Mouse (Mus musculus): ENCODE data around the gene Galr3.
"Not testable (repeated sequence)": the region's sequence is repeated elsewhere in the genome, so short reads cannot be mapped to it uniquely, and the experiment has no call there.

Galr3 gene

DNA sequence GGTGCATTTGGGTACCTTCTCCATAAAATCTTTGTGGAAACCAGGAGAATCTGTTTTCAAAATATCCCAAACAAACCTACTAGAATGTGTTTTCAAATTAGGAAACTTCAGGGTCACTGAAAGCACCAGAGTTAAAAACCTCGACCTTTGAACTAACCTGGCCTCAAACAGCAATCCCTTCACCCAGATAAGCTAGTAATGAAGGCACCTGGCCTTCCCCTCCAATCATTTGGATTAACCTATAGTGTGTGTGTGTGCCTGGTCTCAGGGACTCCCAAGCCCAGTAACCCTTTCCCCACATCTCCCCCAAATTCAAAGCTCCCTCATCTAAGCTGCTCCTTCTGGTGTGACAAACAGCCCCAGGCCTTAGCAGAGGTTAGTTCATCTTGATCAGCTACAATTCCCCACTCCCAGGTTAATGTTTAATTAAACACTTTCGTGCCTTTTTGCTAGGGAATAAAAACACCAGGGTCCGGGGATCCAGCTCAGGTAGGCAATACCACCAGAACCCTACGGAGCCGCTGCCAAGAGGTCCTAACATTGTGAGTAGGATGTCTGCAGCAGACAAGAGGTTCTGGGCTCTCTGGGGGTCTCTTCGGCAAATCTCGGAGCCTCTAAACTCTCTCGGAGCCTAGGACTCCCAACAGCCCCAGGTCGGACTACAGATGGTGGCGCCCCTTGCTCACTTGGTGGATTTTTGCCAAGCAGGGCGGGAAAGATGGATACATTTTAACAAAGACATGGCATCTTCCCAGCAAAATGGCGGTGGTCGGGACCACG, 15.0 kb upstream of the Galr3 start:
- DNase-seq (ENCODE audit: low spot score in 2 of 2): no peak

DNA sequence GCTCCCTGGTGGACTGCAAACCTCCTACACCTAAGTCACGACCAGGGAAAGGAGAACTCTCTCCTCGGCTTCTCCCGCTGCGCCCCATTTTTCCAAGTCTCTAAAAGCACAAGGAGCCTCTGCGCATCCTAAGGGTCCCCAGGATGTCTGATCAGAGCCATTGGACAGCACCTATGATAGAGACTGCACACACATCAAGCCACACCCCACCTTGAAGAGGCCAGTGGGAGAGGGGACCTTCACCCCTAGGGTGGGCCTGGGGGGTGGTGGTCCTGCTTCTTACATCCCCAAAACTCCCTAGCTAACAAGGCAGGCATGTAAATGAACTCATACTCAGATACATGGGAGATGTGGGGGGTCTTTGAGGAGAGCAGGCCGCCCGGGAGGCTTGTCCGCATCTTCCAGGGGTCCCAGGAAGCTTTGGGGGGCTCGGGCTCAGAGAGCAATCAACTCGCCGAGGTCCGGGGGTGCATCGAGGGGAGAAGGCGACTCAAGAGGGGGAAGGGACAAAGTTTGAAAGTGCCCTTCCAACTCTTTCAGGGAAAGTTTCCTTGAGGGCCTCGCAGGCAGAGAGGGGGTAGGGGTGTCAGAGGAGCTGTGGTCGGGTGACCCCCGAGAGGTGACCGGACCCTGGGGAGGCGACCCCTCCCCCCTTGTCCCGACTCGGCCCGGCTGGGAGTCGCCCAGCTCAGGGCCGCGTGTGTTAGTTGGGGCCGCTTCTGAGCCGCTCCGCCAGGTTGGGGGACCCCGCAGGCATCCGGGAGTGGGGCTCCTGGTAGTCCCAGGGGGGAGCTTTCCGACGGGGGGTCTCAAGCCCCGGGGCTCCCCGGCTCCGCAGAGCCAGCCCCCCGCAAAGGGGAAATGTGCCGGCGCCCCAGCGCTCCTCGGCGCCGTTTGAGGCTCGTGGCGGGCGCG, 14.1 kb upstream of the Galr3 start:
- peak in 1 of 2 experiments; percentile 37 for DNase-seq (ENCODE audit: low spot score in 2 of 2)

DNA sequence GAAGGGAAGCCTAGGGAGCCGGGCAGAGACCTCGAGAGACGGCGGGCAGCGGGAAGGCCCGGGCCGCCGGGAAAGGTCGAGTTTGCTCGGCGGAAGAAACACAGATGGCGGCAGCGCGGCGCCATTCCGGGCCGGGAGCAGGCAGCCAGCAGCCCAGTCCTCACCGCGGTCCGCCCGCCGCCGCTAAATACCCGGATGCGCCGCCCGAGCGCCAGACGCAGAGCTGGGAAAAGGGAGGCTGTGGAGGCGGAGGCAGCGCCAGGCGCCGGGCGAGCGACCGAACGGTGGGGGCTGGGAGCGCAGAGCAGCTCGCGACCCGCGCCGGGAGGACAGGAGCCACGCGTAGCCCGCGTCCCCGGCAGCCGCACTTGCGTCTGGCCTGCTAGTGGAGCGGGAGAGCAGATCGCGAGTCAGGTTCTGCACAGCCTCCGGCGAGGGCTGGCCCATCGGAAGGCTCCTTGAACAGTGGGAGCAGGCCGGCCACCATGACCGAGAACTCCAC, 13.4 kb upstream of the Galr3 start, which contains the start of gene H1f0:
Gene H1f0 (plus strand): TSS at position 214 of the 502 bp plus-strand sequence.
- DNase-seq (ENCODE audit: low spot score in 2 of 2): peak; percentile 65 to 87

DNA sequence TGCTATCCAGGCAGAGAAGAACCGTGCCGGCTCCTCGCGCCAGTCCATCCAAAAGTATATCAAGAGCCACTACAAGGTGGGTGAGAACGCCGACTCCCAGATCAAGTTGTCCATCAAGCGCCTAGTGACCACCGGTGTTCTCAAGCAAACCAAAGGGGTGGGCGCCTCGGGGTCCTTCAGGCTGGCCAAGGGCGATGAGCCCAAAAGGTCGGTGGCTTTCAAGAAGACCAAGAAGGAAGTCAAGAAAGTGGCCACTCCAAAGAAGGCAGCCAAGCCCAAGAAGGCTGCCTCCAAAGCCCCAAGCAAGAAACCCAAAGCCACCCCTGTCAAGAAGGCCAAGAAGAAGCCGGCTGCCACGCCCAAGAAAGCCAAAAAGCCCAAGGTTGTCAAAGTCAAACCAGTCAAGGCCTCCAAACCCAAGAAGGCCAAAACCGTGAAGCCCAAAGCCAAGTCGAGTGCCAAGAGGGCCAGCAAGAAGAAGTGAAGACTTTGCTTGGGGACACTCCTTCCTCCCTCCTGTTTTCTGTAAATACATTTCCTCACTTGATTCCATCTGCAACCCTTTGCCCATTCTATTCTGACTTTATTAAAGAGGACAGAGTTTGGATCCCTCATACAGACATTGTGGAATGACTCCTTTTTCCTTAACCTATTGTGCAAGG, 12.7 kb upstream of the Galr3 start:
- DNase-seq (ENCODE audit: low spot score in 2 of 2): no peak

DNA sequence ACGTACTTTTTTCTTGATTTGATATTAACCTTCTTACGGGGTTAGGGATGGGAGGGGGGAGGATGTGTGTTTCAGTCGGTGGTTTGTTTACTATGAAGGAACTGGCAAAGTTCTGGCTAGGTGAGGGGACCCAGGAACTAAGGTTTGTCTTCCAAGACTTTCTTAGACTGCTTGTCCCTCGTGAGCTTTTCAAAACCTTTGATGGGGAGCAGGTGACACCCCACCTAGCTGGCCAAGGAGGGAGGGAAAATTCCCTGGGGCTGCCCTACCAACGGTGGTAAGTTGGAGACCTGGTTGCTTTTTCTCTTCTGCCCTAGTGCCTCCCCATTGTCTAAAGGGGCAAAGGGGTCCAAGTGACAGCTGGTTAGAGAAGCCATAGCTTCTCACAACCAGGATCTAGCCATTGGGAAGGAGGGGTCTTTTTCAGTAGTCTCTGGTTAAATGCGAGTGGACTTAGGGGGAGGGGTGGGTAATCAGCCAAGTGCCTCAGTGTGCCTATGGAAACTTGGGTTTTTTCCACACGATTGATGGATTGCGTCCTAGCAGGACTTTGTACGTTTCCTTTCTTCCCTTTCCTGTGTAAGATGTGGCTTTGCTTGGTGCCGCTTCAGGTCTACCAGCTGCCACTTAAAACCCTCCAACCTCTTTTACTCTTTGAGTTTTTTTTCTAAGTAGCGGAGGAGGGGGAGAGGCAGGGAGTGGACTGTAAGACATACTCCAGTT, 12.0 kb upstream of the Galr3 start:
- DNase-seq (ENCODE audit: low spot score in 2 of 2): no peak

DNA sequence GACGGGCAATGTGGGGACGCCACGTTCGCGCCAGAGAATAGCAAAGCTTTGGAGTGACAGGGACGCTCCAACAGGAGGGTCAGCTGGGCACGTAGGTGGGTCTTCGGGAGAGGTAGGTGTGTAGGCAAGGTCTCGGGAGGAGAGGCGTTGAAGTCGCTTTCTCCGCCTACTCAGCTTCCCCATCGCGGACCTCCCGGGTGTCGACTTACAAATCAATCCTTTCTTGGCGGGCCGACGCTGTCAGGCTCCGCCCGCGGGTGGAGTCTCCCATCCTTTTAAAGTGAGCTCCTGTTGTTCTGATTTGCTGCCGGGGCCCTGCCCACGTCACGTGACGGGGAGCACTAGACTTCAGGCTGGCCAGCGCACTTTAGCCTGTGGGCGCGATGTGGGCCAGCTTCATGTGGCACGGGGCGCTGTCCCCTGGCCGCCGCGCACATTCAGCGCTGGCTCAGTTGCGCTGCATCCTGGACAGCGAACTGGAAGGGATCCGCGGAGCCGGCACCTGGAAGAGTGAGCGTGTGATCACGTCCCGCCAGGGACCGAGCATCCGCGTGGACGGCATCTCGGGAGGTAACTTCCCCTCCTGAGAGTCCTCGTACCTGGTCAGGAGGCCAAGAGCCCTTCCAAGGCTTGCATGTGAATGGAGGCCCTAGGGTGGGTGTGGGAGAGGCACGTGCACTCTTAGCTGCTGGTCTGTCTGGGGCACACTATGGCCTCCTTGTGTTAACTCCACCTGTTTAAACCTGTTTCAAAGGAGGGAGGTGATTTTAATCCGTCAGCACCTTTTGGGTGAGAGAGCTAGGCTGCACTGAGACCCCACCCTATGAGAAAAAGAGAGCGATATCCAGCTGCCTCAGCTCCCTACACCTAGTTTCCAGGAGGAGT, 10.9 kb upstream of the Galr3 start:
- peak in 1 of 2 experiments; percentile 69 for DNase-seq (ENCODE audit: low spot score in 2 of 2)

- DNase-seq (ENCODE audit: low spot score in 2 of 2): not testable (repeated sequence)
Observed at GRCm38 (mm10) chr15:79031908-79032307, 9.8 kb upstream of the Galr3 start.

- DNase-seq (ENCODE audit: low spot score in 2 of 2): peak; percentile 72 to 89
Observed at GRCm38 (mm10) chr15:79037913-79038328, 3.8 kb upstream of the Galr3 start.

DNA sequence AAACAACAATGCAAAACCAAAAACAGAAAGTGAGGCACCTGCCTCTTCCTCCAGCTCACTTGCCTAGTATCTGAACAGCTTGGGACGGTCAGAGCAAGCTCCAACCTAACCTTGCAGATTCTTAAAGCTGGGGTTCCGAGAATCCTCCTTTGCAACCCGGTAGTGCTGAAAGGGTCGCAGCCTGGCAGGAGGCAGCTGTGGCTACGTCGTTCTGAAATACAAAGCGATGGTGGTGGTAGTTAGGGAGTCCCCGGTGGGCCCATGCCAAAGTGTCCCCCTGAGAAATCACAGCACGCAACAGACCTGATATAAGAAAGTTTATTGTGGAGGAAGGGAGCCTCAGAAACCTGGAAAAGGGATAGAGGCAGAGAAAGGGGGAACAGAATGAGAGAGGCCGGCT, 3.4 kb upstream of the Galr3 start:
- no peak for DNase-seq (ENCODE audit: low spot score in 2 of 2)

DNA sequence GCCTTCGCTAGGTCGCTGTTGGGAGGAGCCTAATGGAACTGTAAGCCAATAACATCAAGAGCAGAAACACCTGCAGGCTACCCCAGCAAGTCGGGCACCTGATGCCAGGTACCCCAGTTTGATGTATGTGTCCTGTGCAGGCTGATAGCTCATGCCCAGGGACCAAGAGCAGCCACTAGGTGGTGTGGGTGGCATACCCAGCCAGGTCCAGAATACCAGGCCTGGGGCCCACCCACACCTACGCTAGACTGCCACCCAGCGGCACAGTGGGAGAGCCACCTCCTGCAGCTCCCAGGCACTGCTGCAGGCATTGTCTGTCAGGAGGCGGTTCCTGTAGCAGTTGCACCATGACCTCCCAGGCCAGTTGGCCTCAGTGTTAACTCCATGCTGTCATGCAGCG, 2.8 kb upstream of the Galr3 start:
- peak; percentile 70 to 92 for DNase-seq (ENCODE audit: low spot score in 2 of 2)

- DNase-seq (ENCODE audit: low spot score in 2 of 2): no peak
Observed at GRCm38 (mm10) chr15:79040501-79041416, 926 bp upstream of the Galr3 start.

DNA sequence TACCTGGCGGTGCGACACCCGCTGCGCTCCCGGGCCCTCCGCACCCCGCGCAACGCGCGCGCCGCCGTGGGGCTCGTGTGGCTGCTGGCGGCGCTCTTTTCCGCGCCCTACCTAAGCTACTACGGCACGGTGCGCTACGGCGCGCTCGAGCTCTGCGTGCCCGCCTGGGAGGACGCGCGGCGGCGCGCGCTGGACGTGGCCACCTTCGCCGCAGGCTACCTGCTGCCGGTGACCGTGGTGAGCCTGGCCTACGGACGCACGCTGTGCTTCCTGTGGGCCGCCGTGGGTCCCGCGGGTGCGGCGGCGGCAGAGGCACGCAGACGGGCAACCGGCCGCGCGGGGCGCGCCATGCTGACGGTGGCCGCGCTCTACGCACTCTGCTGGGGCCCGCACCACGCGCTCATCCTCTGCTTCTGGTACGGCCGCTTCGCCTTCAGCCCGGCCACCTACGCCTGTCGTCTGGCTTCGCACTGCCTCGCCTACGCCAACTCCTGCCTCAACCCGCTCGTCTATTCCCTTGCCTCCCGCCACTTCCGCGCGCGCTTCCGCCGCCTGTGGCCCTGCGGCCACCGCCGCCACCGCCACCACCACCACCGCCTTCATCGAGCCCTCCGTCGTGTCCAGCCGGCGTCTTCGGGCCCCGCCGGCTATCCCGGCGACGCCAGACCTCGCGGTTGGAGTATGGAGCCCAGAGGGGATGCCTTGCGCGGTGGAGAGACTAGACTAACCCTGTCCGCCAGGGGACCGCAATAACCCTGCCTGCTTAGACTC, 1.2 kb downstream of the Galr3 start:
- DNase-seq (ENCODE audit: low spot score in 2 of 2): no peak

GRCm38 (mm10) chr15:79044837-79045236, 3.2 kb downstream of the Galr3 start:
- no peak for DNase-seq (ENCODE audit: low spot score in 2 of 2)

DNA sequence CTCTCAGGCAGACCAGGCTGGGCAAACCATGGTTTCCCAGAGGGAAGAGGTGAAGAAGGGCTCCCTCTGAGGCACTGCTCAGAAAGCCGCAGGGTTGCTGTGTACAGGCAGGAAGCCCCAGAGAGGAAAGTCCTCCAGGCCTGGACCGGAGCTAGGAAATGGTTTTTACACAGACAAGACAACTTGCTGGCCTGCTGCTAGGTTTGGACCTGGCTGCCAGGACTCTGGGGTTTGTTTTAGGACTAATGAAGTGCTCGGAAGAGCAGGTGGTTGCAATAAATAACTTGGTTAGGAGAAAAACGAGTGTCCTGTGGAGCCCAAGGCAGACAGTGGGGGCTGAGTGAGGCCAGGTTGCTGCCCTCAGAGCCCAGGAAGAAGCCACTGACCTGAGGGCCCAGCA, 6.5 kb downstream of the Galr3 start:
- no peak for DNase-seq (ENCODE audit: low spot score in 2 of 2)

DNA sequence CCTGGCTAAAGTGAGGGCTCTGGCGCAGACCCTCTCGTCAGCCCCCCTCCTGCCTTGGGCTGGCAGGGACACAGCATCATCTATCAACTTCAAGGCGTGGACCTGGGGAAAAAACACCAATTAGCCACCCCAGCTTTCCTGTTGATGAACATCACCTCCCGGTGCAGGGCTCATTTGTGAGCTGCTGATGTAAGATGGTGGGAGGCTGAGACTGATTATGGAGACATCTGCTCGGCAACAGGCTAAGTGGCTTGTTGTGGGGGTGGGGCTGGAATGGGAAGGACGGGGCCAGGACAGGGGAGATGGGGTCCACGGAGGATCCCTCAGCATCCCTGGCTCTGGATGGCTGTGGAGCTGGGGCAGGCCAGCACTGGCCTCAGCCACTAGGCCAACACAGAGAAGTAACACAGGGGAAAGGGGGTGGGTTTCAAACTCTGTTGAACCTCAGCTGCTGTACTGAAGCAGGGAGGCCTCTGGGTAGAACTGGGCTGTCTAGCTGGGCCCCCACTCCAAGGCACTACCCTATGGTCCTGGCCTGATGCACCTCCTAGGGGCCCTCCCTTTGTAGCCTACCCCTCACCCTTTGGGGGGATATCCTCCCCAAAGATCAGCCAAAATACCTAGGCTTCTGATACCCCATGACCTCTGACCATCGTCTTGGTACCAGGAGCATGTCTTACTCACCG, 8.6 kb downstream of the Galr3 start:
- DNase-seq (ENCODE audit: low spot score in 2 of 2): no peak

DNA sequence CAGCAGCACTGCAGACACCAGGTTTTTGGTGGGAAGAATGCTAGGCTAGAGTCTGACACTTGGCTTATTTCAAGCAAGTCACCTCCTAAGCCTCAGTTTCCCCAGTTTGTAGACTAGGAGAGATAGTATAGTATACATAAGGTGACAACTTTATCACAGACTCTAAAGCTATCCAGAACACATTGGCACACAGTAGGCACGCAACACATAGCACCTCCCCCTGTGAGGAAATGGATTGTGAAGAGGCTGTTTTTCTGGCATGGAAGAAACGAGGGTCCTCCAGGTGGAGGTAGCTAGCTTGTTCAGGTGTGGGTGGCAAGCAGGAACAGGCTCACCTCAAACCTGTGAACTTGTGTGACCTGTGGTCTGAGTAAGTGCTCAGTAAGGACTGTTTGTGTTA, 9.3 kb downstream of the Galr3 start:
- no peak for DNase-seq (ENCODE audit: low spot score in 2 of 2)

DNA sequence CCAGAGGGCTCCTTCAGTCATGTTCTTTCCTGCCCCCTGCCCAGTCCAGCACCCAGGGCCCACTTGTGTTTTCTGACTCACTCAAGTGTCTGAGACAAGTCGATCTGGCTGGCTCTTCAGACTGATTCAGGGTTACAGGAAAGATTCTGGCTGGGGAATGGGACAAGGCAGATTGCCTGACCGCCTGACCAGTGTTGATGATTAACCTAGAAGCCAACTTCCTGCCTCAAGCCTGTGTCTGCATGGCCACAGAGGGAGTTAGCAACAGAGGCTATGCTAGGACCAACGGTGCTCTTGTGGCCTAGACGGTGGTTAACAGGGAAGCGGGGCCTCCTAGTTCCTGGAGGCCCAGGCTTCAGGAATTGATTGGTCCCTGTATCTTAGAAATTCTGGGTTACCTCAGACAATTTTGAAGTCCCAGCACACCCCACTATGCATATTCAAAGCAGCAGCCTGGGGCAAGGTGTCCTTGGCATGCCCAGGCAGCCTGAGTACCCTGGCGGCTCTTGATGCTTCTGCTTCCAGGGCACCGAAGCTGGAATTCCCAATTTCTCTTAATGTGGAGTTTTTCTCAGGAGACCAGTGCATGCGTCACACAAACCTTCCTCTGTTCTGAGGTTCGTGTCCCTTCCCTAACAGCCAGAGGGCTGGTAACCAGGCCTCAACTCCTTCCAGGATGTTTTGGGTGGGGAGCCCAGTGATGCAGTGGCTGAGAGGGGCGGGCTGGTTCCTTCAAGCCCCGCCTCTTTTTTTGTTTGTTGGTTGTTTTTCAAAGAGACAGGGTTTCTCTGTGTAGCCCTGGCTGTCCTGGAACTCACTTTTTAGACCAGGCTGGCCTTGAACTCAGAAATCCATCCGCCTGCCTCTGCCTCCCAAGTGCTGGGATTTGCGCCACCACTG, 10.0 kb downstream of the Galr3 start:
- DNase-seq (ENCODE audit: low spot score in 2 of 2): no peak
